Mouse (Mus musculus): Measurements from ENCODE around the gene Bcl2. TPM values are rescaled to one million over a fixed set of nuclear protein-coding genes. Genes with fewer than 3 reads are reported as not detected.

Gene Bcl2
- polyA plus RNA-seq, 1 experiment from 2014 or later = 13.4 TPM

- H3K27ac ChIP-seq (ENCODE audit: low read depth) = no peak overlapping the region
- no peak overlapping the region for H3K4me3 ChIP-seq (ENCODE audit: low read depth, low read length)
- H3K4me2 ChIP-seq (ENCODE audit: low read length) = no peak overlapping the region
- no peaks in the 10 kb centered on the region for H3K9me3 ChIP-seq (ENCODE audit: control insufficient read depth, low read length)
- DNase-seq (ENCODE audit: low spot score) (no peak), ATAC-seq (replicated peaks; ENCODE audit: low FRiP score, low TSS enrichment, low read depth) (no peak)
- WGBS = 73% methylated on average over 6 of the region's 6 CpGs
- no peak overlapping the region for H3K9ac ChIP-seq (ENCODE audit: low read length)
- peaks cover 13% of the 10 kb centered on the region for H3K4me1 ChIP-seq (replicated peaks; ENCODE audit: control insufficient read depth, insufficient read depth, low read length)
- H3K27me3 ChIP-seq (replicated peaks; ENCODE audit: control insufficient read depth, insufficient read depth, low read length) = no peaks in the 10 kb centered on the region
- H3K36me3 ChIP-seq (ENCODE audit: control insufficient read depth, insufficient read depth, low read length) = no peaks in the 10 kb centered on the region; the same call in 1 of the 2 replicates
These were observed 6.8 kb downstream of the Bcl2 start for GRCm38 (mm10) chr1:106707036-106707880.

GRCm38 (mm10) chr1:106703183-106703582, 10.9 kb downstream of the Bcl2 start:
- no peaks in the 10 kb centered on the region; the same call in 1 of the 2 replicates for H3K36me3 ChIP-seq (ENCODE audit: control insufficient read depth, insufficient read depth, low read length)
- H3K27ac ChIP-seq (ENCODE audit: low read depth) = no peak overlapping the region
- 48% methylated on average over 3 of the region's 3 CpGs for WGBS
- H3K4me2 ChIP-seq (ENCODE audit: low read length) = no peak overlapping the region
- no peaks in the 10 kb centered on the region for H3K27me3 ChIP-seq (replicated peaks; ENCODE audit: control insufficient read depth, insufficient read depth, low read length)
- H3K4me3 ChIP-seq (ENCODE audit: low read depth, low read length) = no peak overlapping the region
- DNase-seq (ENCODE audit: low spot score) = no peak
- no peak overlapping the region for H3K9ac ChIP-seq (ENCODE audit: low read length)
- no peaks in the 10 kb centered on the region for H3K9me3 ChIP-seq (ENCODE audit: control insufficient read depth, low read length)
- ATAC-seq (replicated peaks; ENCODE audit: low FRiP score, low TSS enrichment, low read depth) = no peak
- 0 out of 2 replicates have a peak, but pooled peaks cover 5% of the 10 kb centered on the region for H3K4me1 ChIP-seq (replicated peaks; ENCODE audit: control insufficient read depth, insufficient read depth, low read length)

- H3K36me3 ChIP-seq (ENCODE audit: control insufficient read depth, insufficient read depth, low read length) = no peaks in the 10 kb centered on the region; the same call in 1 of the 2 replicates
- no peak overlapping the region for H3K4me3 ChIP-seq (ENCODE audit: low read depth, low read length)
- no peak overlapping the region for H3K27ac ChIP-seq (ENCODE audit: low read depth)
- WGBS = 58% methylated on average over 4 of the region's 4 CpGs
- DNase-seq (ENCODE audit: low spot score) (no peak), ATAC-seq (replicated peaks; ENCODE audit: low FRiP score, low TSS enrichment, low read depth) (no peak)
- no peak overlapping the region for H3K4me2 ChIP-seq (ENCODE audit: low read length)
- H3K9ac ChIP-seq (ENCODE audit: low read length) = no peak overlapping the region
- no peaks in the 10 kb centered on the region for H3K27me3 ChIP-seq (replicated peaks; ENCODE audit: control insufficient read depth, insufficient read depth, low read length)
- H3K9me3 ChIP-seq (ENCODE audit: control insufficient read depth, low read length) = no peaks in the 10 kb centered on the region
- no peaks in the 10 kb centered on the region for H3K4me1 ChIP-seq (replicated peaks; ENCODE audit: control insufficient read depth, insufficient read depth, low read length)
These were observed 11.5 kb downstream of the Bcl2 start for GRCm38 (mm10) chr1:106702471-106703175.

GRCm38 (mm10) chr1:106700520-106701114, 13.5 kb downstream of the Bcl2 start:
- Histone ChIP-seq H3K27ac (ENCODE audit: low read depth) (no peak overlapping the region), H3K4me1 (replicated peaks; ENCODE audit: control insufficient read depth, insufficient read depth, low read length) (no peaks in the 10 kb centered on the region), H3K9ac (ENCODE audit: low read length) (no peak overlapping the region), H3K4me3 (ENCODE audit: low read depth, low read length) (no peak overlapping the region), H3K4me2 (ENCODE audit: low read length) (no peak overlapping the region), H3K9me3 (ENCODE audit: control insufficient read depth, low read length) (no peaks in the 10 kb centered on the region), H3K36me3 (ENCODE audit: control insufficient read depth, insufficient read depth, low read length) (no peaks in the 10 kb centered on the region), H3K27me3 (replicated peaks; ENCODE audit: control insufficient read depth, insufficient read depth, low read length) (no peaks in the 10 kb centered on the region)
- 86% methylated on average over 9 of the region's 9 CpGs for WGBS
- DNase-seq (ENCODE audit: low spot score) (no peak), ATAC-seq (replicated peaks; ENCODE audit: low FRiP score, low TSS enrichment, low read depth) (no peak)

- Histone ChIP-seq H3K4me2 (ENCODE audit: low read length) (no peak overlapping the region), H3K4me3 (ENCODE audit: low read depth, low read length) (no peak overlapping the region), H3K9me3 (ENCODE audit: control insufficient read depth, low read length) (no peaks in the 10 kb centered on the region), H3K4me1 (replicated peaks; ENCODE audit: control insufficient read depth, insufficient read depth, low read length) (no peaks in the 10 kb centered on the region), H3K27ac (ENCODE audit: low read depth) (no peak overlapping the region), H3K9ac (ENCODE audit: low read length) (no peak overlapping the region), H3K27me3 (replicated peaks; ENCODE audit: control insufficient read depth, insufficient read depth, low read length) (no peaks in the 10 kb centered on the region), H3K36me3 (ENCODE audit: control insufficient read depth, insufficient read depth, low read length) (no peaks in the 10 kb centered on the region)
- 96% methylated on average over 5 of the region's 5 CpGs for WGBS
- ATAC-seq (replicated peaks; ENCODE audit: low FRiP score, low TSS enrichment, low read depth) = no peak
- no peak for DNase-seq (ENCODE audit: low spot score)
These were observed 17.6 kb downstream of the Bcl2 start for GRCm38 (mm10) chr1:106696472-106696871.

GRCm38 (mm10) chr1:106695649-106696048, 18.4 kb downstream of the Bcl2 start:
- Histone ChIP-seq H3K36me3 (ENCODE audit: control insufficient read depth, insufficient read depth, low read length) (no peaks in the 10 kb centered on the region), H3K4me3 (ENCODE audit: low read depth, low read length) (no peak overlapping the region), H3K4me1 (replicated peaks; ENCODE audit: control insufficient read depth, insufficient read depth, low read length) (no peaks in the 10 kb centered on the region), H3K9me3 (ENCODE audit: control insufficient read depth, low read length) (no peaks in the 10 kb centered on the region), H3K4me2 (ENCODE audit: low read length) (no peak overlapping the region), H3K9ac (ENCODE audit: low read length) (no peak overlapping the region), H3K27me3 (replicated peaks; ENCODE audit: control insufficient read depth, insufficient read depth, low read length) (no peaks in the 10 kb centered on the region), H3K27ac (ENCODE audit: low read depth) (no peak overlapping the region)
- no peak for DNase-seq (ENCODE audit: low spot score)
- WGBS = 88% methylated on average over 4 of the region's 4 CpGs
- ATAC-seq (replicated peaks; ENCODE audit: low FRiP score, low TSS enrichment, low read depth) = no peak

GRCm38 (mm10) chr1:106694316-106694715, 19.8 kb downstream of the Bcl2 start:
- DNase-seq (ENCODE audit: low spot score) (no peak), ATAC-seq (replicated peaks; ENCODE audit: low FRiP score, low TSS enrichment, low read depth) (no peak)
- H3K9me3 ChIP-seq (ENCODE audit: control insufficient read depth, low read length) = no peaks in the 10 kb centered on the region
- no peak overlapping the region for H3K4me3 ChIP-seq (ENCODE audit: low read depth, low read length)
- H3K27ac ChIP-seq (ENCODE audit: low read depth) = no peak overlapping the region
- WGBS = 68% methylated on average over 6 of the region's 6 CpGs
- no peaks in the 10 kb centered on the region for H3K27me3 ChIP-seq (replicated peaks; ENCODE audit: control insufficient read depth, insufficient read depth, low read length)
- no peak overlapping the region for H3K9ac ChIP-seq (ENCODE audit: low read length)
- H3K36me3 ChIP-seq (ENCODE audit: control insufficient read depth, insufficient read depth, low read length) = no peaks in the 10 kb centered on the region
- H3K4me1 ChIP-seq (replicated peaks; ENCODE audit: control insufficient read depth, insufficient read depth, low read length) = no peaks in the 10 kb centered on the region
- H3K4me2 ChIP-seq (ENCODE audit: low read length) = no peak overlapping the region

GRCm38 (mm10) chr1:106692599-106692998, 21.5 kb downstream of the Bcl2 start:
- H3K4me1 ChIP-seq (replicated peaks; ENCODE audit: control insufficient read depth, insufficient read depth, low read length) = no peaks in the 10 kb centered on the region
- H3K4me3 ChIP-seq (ENCODE audit: low read depth, low read length) = no peak overlapping the region
- no peaks in the 10 kb centered on the region for H3K36me3 ChIP-seq (ENCODE audit: control insufficient read depth, insufficient read depth, low read length)
- H3K27ac ChIP-seq (ENCODE audit: low read depth) = no peak overlapping the region
- DNase-seq (ENCODE audit: low spot score) (no peak), ATAC-seq (replicated peaks; ENCODE audit: low FRiP score, low TSS enrichment, low read depth) (no peak)
- H3K9me3 ChIP-seq (ENCODE audit: control insufficient read depth, low read length) = no peaks in the 10 kb centered on the region
- no peaks in the 10 kb centered on the region for H3K27me3 ChIP-seq (replicated peaks; ENCODE audit: control insufficient read depth, insufficient read depth, low read length)
- H3K4me2 ChIP-seq (ENCODE audit: low read length) = no peak overlapping the region
- no peak overlapping the region for H3K9ac ChIP-seq (ENCODE audit: low read length)

Data from intestine, embryonic 14.5 days (tissue).